Mouse (Mus musculus) urinary bladder, postnatal 0 days (tissue): ENCODE data around the gene Mrpl30. TPM values are rescaled to one million over a fixed set of nuclear protein-coding genes. Genes with fewer than 3 reads are reported as not detected.

ENCODE experiments used
- polyA plus RNA-seq: library from polyadenylated mRNA; unstranded; fragments of >200 nt; fragmentation: Nextera tagmentation; extraction: Ambion mirVana; gene quantifications from 2 replicates; pipeline ENCODE4 v1.2.1, GENCODE M21; 2015

The Mrpl30 gene
- 217 and 224 TPM in 2 replicates for polyA plus RNA-seq

DNA sequence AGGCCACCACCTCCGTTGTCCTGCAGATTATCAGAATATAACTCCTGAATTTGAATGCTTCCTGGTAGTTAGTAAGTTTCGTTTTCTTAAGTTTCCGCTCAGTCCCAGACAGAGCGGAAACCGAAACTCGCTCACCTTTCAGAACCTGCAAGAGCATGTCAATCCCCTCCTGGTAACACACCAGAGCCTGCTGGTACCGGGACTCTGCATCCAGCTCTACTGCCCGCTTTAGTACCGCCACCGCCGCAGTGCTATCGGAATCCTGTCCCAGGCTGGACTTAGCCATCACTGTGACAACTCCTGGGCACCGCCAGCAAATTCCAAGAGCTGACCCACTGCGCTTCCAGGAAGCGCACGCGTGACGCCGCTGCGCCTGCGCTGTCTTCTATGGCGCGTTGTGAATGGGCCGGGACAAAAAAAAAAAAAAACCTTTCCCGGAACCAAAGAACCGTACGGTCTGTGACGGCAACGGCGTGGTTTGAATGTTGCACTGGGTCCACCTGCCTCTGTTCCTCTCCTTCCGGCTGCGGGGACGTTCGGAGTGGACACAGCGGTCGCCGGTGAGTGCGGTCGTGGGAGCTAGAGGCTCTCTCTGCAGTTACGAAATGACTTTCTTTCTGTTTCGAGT, at the start of gene Mrpl30, which contains the start of gene Mitd1:
Mrpl30 (plus strand) TSS at position 453 of the 628 bp plus-strand sequence.
Mitd1 (minus strand) TSS at position 387 of the 628 bp plus-strand sequence.

DNA sequence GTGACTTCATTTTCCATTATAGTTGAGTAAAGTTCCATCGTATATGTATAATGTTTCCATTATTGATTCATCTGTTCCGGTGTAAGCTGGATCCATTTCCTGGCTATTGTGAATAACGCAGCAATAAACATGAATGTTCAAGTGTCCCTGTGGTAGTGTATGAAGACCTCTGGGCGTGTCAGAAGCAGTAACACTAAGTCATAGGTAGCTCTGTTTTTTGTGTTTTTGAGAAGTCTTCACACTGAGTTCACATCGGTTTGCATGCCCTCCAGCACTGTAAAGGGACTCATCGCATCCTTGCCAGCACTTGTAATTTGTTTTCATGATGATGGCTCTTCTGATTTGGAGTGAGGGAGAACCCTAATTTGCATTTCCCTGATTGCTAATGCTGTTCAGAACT, 24.0 kb upstream of the Mrpl30 start, which contains the start of gene Tsga10:
Tsga10 (minus strand) TSS at position 144 of the 400 bp plus-strand sequence.

DNA sequence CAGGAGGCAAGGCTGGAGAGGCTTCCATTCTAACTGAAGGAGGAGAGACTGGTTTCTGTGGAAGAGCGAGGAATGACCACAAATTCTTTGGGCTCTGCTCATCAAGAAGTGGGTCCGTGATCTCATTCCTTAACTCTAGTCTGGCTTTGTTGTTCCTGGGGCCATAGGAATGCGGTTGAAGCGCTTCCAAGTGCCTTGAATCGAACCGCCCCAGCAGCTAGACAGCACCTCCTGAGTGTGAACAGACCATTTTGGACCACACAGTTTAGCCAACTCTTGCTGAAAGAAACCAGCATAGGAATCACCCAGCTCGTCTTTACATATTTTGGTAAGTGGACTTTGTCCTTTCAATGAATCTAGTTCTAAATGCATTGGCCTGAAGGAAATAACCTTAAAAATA, 18.6 kb upstream of the Mrpl30 start, which contains the start of gene Lipt1:
Lipt1 (plus strand) TSS at position 35 of the 400 bp plus-strand sequence.

DNA sequence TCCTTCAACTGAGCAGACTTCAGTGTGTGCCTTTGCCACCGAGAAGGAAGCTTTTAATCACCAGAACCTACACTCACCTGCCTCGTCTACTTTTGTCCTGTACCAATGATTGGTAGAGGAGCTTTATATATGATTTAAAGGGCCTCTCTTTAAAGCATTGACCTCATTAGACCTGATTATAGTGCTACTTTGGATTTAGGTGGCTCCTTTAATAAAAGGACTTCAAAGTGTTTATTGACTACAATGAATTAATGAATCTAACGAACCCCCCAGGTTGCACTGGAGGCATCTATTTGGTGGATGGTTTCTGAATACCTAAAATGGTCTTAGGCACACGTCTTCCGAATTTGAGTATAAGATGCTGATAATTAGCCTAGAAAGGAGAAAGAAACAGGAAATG, 26.1 kb downstream of the Mrpl30 start, which contains the start of gene Lyg2:
Lyg2 (minus strand) TSS at position 101 of the 400 bp plus-strand sequence.

Other genes starting within 250 kb of the Mrpl30 start
- gene 2010300C02Rik, start 170.4 kb upstream of the Mrpl30 start, polyA plus RNA-seq = 6.0 and 8.5 TPM in 2 replicates
- 3.2 and 3.8 TPM in 2 replicates for gene Tsga10, start 24.0 kb upstream of the Mrpl30 start, polyA plus RNA-seq
- 5.3 and 7.3 TPM in 2 replicates for gene Lipt1, start 18.7 kb upstream of the Mrpl30 start, polyA plus RNA-seq
- gene Mitd1, start 66 bp upstream of the Mrpl30 start, polyA plus RNA-seq = 16.0 and 16.4 TPM in 2 replicates
- not detected in 2 replicates for gene Lyg2, start 26.0 kb downstream of the Mrpl30 start, polyA plus RNA-seq
- not detected in 2 replicates for gene Lyg1, start 67.3 kb downstream of the Mrpl30 start, polyA plus RNA-seq
- gene Txndc9, start 107.4 kb downstream of the Mrpl30 start, polyA plus RNA-seq = 95.1 and 107 TPM in 2 replicates
- 15.5 and 18.8 TPM in 2 replicates for gene Eif5b, start 107.5 kb downstream of the Mrpl30 start, polyA plus RNA-seq
- 10.5 and 11.8 TPM in 2 replicates for gene Rev1, start 239.3 kb downstream of the Mrpl30 start, polyA plus RNA-seq